Mouse (Mus musculus): ENCODE data around the gene Vmn2r45.
"Not testable (repeated sequence)": the region's sequence is repeated elsewhere in the genome, so short reads cannot be mapped to it uniquely, and the experiment has no call there.

Vmn2r45 gene

GRCm38 (mm10) chr7:8488975-8489374 lies at the start of gene Vmn2r45:
Gene Vmn2r45 (minus strand): TSS chr7:8489075.
- DNase-seq (ENCODE audit: inconsistent ontology term), result not testable (repeated sequence)
